Mouse (Mus musculus) left cerebral cortex, postnatal 14 days (tissue): ENCODE results near the gene Gm44502. TPM values are rescaled to one million over a fixed set of nuclear protein-coding genes. Genes with fewer than 3 reads are reported as not detected.

ENCODE experiments used
- DNase-seq, 2 experiments: peaks; one replicate each; pipeline ENCODE4 v3.0.0; 2021 to 2022; ENCODE audit warnings: low spot score in 2 of 2, mixed read lengths in 1 of 2
- intact Hi-C: fragments of 180-260 bp; cut with DNase I; formaldehyde crosslinking; loops from one replicate; pipeline ENCODE4 v1.15.1; 2025
- long read RNA-seq, 2 experiments: library from polyadenylated mRNA; stranded (forward); transcript quantifications; one replicate each; pipeline ENCODE4 v2.0.0; 2021
- total RNA-seq, 2 experiments: library from RNA; stranded (reverse); gene quantifications; 2 replicates each; pipeline ENCODE4 v1.2.3; 2021

The Gm44502 gene
- not detected for total RNA-seq
- long read RNA-seq, experiment 1: 0 reads
- long read RNA-seq, experiment 2, partial matches to known transcripts: 1 of 1 reads
- long read RNA-seq, experiment 2, other reads (novel, unspliced or antisense): 0 of 1 reads

GRCm38 (mm10) chr15:89429352-89430221 is at the start of gene Gm44502, which contains the start of the genes C730034F03Rik and Chkb:
TSS of gene Gm44502 (minus strand) at chr15:89429696.
TSS of gene C730034F03Rik (plus strand) at chr15:89429589.
TSS of gene Chkb (minus strand) at chr15:89429908.
- intact Hi-C loops: loop anchor here (5.0 kb wide), 1 partner anchor 47 kb away; the partner anchor contains the start of gene Klhdc7b
- peak; percentile 95 to 97 for DNase-seq

GRCm38 (mm10) chr15:89478622-89479021 is 49.1 kb upstream of the Gm44502 start:
- intact Hi-C loops: no loop called here
- no peak for DNase-seq

DNA sequence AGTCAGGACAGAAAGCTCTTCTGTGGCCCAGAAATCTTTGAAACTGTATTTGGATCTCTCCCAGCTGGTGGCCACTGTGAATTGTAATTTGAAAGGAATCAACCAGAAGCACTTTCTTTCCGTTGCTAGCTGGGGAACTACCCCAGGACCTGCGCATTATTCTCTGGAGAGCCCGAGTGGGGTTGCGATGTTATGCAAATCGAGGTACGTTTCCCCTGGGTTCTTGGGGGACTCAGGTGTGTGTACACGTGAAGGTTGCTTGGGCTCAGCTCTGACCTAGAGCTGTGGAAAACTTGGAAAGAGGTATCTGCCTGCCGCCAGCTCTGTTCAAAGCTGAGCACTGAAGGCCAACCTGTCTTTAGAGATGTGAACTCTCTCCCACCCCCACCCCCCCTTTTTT is 48.3 kb upstream of the Gm44502 start:
- intact Hi-C loops: no loop called here
- DNase-seq: peak in 1 of 2 experiments; percentile 32

- no peak for DNase-seq
- intact Hi-C loops: no loop called here
These were observed 47.6 kb upstream of the Gm44502 start, which contains the start of gene Arsa for GRCm38 (mm10) chr15:89477091-89477491. TSS of gene Arsa (minus strand) at chr15:89477425.

- intact Hi-C loops: no loop called here
- DNase-seq: peak in 1 of 2 experiments; percentile 82
These were observed 46.9 kb upstream of the Gm44502 start for GRCm38 (mm10) chr15:89476475-89476815.

DNA sequence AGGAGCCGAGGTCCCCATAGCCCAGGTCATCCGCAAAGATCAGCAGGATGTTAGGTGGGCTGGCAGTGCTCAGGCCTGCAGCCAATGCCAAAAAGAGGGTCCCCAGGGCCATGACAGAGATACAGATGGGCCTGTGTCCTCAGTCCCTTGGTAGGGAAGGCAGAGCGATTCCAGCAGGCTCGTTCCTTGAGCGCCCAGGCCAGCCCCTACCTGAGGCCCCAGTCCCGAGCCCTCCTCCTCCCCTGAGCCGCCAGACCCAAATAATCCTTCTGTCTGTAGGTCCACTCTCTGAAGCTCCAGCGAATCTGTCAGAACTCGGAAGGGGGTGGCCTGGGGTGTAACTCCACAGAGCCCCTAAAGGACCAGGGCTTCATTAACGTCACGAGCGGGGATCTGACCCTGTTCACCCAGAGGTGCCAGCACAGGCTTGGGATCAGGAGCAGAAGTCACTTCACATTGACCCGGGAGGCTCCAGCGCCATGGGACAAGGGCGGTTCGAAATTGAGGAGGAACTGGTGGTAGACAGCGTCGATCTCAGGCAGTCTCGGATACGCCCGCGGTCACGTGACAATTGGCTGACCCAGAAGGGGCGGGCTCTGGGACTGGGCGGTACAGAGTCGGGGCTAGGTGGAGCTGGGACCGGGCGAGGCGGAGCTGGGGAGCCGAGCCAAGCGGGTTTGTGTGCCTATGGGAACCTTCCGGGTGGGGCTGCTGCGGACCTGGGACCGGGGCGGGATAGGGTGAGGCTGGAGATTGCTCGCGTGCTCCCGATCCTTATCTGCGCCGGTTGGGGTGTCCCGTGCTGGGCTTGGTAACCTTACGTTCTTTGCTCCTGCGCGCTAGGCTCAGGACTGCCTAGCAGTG is 46.3 kb upstream of the Gm44502 start:
- intact Hi-C loops: no loop called here

DNA sequence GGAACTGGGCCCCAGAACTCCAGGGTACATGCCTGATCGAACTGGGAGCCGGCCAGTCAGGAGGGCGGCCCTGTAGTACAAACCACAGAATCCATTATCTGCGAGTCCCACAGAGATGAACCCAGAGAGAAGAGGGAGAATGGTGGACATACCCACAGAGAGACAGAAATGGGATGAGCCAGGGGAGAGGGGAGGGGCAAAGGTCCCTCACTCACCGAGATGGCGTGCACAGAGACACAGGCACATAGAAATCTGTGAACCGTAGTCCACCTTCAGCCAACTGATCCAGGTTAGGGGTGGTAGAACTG is 45.8 kb upstream of the Gm44502 start:
- intact Hi-C loops: no loop called here

More for the DNA sequence above, 46.3 kb upstream of the Gm44502 start:
- DNase-seq: peak; percentile 91 to 95

DNA sequence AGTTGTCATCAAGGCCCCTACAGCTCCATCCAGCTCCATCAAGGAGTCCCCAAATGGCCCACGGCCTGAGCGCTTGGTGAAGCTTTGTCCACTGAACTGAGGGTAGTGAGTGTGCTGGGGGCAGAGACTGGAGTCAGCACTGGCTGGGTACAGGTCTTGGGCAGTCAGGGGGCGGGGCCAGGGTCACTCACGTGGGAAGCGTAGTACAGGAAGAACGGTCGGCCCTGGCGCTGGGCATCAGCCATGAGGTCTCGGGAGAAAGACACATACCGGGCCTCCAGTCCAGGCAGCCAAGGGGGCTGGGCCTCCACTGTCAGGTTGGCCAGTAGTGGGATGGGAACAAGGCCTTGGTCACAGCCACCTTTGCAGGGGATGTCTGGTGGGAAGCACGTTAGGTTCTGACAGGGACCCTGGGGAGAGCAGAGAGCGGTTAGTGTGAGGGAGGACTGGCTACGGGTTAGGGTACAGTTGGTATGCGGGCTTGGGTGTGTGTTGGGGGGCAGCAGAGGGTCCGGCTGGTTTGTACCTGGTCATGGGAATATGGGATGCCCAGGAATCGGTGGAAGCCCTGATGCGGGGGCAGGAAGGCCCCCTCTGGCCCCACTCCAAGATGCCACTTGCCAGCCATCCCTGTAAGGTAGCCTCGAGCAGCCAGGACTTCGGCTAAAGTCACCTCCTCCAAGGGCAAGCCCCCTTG is 45.2 kb upstream of the Gm44502 start:
- intact Hi-C loops: no loop called here
- no peak for DNase-seq

More for the DNA sequence above, 45.8 kb upstream of the Gm44502 start:
- DNase-seq: no peak

- intact Hi-C loops: no loop called here
- no peak for DNase-seq
These were observed 44.4 kb upstream of the Gm44502 start for GRCm38 (mm10) chr15:89473921-89474320.

GRCm38 (mm10) chr15:89473370-89473769 is 43.9 kb upstream of the Gm44502 start:
- intact Hi-C loops: no loop called here
- DNase-seq: no peak

GRCm38 (mm10) chr15:89471476-89471875 is 42.0 kb upstream of the Gm44502 start:
- intact Hi-C loops: no loop called here
- DNase-seq: no peak

DNA sequence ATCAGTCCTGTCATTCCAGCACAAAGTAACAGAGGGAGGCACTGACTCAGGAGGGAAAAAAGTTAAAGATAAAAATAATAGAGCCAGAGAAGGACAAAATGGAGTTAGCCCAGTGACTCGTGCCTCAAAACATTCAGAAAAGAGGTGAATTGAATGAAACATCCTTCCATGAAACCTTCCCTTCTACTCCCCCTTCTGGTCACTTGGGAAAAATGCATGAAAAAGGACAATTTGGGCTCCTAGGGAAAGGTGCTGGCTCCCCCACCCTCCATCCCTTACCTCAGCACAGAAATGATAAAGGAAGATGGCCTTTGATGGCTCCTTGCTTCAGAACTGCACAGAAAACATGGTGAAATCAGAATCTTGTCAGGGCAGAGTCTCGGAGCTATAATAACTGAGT is 39.1 kb upstream of the Gm44502 start:
- intact Hi-C loops: no loop called here

GRCm38 (mm10) chr15:89465052-89465451 is 35.6 kb upstream of the Gm44502 start:
- intact Hi-C loops: no loop called here
- peak in 1 of 2 experiments; percentile 71 for DNase-seq

More for the DNA sequence above, 39.1 kb upstream of the Gm44502 start:
- no peak for DNase-seq

GRCm38 (mm10) chr15:89463334-89464235 is 34.1 kb upstream of the Gm44502 start:
- intact Hi-C loops: no loop called here
- DNase-seq: no peak

DNA sequence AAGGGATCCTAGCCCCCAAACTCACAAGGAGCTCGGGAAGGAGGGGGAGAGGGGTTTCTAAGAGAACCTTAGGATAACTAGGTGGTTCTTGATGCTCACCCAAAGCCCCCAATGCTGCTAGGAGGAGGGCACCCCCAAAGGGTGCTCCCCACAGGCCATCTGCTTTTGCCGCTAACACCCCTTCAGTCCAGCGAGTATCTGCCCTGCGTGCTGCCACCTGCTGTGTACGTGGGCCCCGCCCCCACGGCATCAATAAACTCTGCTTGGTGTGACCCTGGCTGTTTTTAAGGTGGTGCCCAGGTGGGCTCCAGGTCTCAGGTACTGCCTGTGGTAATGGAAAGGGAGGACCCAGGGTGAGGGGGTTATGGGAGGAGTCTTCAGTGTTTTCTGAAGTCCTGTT is 32.7 kb upstream of the Gm44502 start:
- DNase-seq: no peak
- intact Hi-C loops: no loop called here

GRCm38 (mm10) chr15:89461321-89461720 is 31.8 kb upstream of the Gm44502 start:
- intact Hi-C loops: no loop called here
- no peak for DNase-seq

- no peak for DNase-seq
- intact Hi-C loops: no loop called here
These were observed 30.8 kb upstream of the Gm44502 start for GRCm38 (mm10) chr15:89460298-89460697.

DNA sequence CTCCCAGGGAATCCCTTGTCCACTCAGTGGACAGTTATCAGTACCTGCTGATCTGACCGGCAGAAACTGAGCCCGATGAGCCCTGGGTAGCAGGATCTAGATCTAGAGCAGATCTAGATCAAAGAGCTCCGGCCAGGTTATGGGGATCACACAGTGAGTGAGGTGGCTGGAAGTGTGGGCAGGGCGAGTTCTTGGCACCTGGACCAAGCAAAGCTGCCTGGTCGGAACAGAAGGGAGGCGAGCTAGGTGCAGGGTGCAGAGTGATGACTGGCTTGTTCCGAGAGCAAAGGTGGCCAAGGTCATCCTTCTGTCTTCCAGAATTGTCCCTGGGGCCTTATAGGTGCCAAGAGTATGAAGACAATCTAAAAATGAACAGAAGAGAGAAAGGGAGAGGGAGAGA is 30.3 kb upstream of the Gm44502 start:
- intact Hi-C loops: no loop called here
- no peak for DNase-seq
